Mouse (Mus musculus) left cerebral cortex, postnatal 10 days (tissue): Measurements from ENCODE around the gene Adtrp. TPM values are rescaled to one million over a fixed set of nuclear protein-coding genes. Genes with fewer than 3 reads are reported as not detected.

Experiments used
- DNase-seq, 2 experiments: peaks; one replicate each; pipeline ENCODE4 v3.0.0; 2021 to 2022; ENCODE audit warnings: low spot score in 2 of 2, mixed read lengths in 1 of 2; ENCODE audit errors: extremely low spot score in 1 of 2
- intact Hi-C: fragments of 180-260 bp; cut with DNase I; formaldehyde crosslinking; loops from one replicate; pipeline ENCODE4 v1.15.1; 2025
- total RNA-seq, 2 experiments: library from RNA; stranded (reverse); gene quantifications; 2 replicates each; pipeline ENCODE4 v1.2.3; 2021

Gene Adtrp
- under 1 TPM; 0.56 to 0.59 TPM for total RNA-seq

DNA sequence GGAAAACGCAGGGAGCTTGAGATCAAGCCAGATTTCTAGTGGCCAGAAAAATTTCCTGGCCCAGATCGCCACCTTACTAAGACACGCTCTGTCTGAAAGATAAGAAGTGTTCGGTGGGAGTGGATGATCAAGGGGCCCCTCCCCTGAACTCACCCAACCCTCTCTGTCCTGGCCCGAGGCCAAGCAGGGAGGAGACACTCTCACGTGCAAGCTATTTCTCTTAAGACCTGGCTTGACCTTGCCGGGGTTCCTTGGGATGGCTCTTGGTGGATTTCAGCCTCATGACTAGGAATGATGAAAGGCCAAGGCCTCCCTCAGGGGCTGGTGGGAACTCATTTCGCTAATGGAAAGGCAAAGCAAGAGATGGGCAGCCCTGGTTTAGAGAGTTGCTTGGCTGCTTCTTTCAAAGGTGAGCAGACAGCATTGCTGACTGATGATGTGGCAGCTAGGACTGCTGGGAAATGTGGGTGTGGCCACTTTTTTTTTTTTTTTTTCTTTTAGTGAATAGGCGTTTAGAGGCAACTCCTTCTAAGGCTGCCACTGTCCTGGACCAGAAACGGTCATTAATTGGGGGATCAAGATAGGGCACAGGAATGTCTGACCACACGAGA is at the start of gene Adtrp:
Gene Adtrp (minus strand): TSS at position 169 of the 611 bp plus-strand sequence.
- DNase-seq, result peak in 1 of 2 experiments; percentile 38
- intact Hi-C loops, result no loop called here

- DNase-seq, result no peak
- intact Hi-C loops, result no loop called here
Measured at GRCm38 (mm10) chr13:41892016-41892415, 44.5 kb upstream of the Adtrp start.

GRCm38 (mm10) chr13:41890618-41891017 is 43.1 kb upstream of the Adtrp start:
- intact Hi-C loops, result no loop called here
- DNase-seq, result no peak

- intact Hi-C loops, result no loop called here
Measured at GRCm38 (mm10) chr13:41890111-41890600, 42.7 kb upstream of the Adtrp start.

GRCm38 (mm10) chr13:41888644-41889043 is 41.2 kb upstream of the Adtrp start:
- DNase-seq, result no peak

More at GRCm38 (mm10) chr13:41890111-41890600, 42.7 kb upstream of the Adtrp start:
- DNase-seq, result no peak

GRCm38 (mm10) chr13:41886120-41886519 is 38.6 kb upstream of the Adtrp start:
- intact Hi-C loops, result no loop called here
- no peak for DNase-seq

More at GRCm38 (mm10) chr13:41888644-41889043, 41.2 kb upstream of the Adtrp start:
- intact Hi-C loops, result no loop called here

DNA sequence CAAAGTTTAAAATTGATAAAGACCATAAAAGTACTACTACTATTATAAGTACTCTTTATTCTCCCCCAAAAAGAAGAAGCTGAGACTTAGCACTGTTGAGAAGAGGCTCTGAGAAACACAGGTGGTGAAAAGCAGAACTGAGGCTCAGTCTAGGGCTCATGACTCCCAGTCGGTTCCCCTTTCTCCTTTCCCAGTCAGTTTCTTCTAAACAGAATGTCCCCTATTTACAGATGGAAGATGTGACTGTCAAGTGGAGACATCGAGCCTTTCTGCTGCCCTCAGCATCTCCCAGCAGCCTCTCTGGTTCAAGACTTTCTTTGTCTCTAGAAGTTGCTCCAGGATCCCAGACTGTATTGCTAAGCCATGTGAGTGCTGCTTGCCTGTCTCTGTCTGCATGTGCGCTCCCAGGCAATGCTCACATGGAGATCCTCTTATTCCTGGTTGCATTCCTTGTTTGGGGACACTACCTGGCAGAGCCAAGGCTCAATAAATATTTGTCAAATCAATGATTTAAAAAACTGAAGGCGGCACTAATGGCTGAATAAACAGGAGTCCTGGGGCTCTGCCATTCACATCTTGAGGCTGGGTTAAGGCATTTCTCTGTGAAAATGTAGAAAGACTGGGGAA is 36.3 kb upstream of the Adtrp start:
- DNase-seq, result no peak
- intact Hi-C loops, result no loop called here

DNA sequence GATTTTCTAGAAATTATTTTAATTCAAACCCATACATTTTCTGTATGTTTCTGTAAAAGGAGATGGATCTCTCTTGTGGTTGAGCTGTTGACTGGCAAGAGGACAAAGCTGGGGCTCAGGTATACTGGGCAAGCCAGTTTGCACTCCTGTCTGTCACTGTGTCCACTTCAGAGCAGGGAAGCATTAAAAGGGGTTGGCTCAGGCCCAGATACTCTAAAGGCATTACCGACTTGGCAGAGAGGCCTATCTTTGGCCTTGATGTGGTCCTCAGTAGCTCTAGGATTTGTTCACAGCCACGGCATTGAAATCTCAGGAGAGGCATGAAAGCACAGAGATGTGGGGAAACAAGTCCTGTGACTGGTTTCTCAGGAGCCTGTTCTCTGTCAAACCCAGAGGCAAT is 33.7 kb upstream of the Adtrp start:
- intact Hi-C loops, result no loop called here
- DNase-seq, result no peak

DNA sequence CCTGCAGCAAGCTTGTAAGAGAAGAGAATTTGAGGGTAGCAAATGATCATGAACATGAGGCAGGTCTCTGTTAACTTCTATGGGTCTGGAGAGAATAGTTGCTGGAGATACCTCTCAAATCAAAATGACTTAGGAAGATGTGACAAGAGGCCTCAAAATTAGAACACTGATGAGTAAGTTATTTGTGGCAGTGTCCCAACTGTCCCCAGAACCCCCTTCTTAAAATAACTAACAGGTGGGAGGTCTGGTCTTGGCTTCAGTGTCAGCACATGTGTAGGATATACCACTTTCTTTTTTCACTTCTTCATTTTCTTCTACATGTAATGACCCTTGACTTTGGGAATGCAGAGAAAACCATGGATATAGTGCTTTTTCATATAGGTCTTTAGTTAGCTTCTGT is 33.0 kb upstream of the Adtrp start:
- no peak for DNase-seq
- intact Hi-C loops, result no loop called here

DNA sequence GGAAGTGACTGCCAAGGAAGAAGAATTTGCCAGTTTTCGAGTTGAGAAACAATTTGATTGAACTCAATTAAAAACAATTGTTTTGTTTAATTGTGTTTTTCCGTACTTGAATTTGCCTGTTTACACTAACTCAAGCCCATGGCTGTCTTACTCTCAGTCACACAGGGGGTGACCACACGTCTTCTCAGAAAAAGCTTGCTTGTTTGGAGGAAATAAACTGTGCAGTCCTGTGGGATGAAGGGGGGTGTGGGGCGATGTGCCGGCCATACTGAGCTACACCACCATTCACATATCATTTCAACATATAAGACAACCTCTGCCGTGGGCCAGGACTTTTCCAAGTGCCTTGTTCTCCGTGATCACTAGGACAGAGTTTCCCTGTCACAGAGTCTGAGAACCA is 25.2 kb upstream of the Adtrp start:
- DNase-seq, result no peak
- intact Hi-C loops, result no loop called here

DNA sequence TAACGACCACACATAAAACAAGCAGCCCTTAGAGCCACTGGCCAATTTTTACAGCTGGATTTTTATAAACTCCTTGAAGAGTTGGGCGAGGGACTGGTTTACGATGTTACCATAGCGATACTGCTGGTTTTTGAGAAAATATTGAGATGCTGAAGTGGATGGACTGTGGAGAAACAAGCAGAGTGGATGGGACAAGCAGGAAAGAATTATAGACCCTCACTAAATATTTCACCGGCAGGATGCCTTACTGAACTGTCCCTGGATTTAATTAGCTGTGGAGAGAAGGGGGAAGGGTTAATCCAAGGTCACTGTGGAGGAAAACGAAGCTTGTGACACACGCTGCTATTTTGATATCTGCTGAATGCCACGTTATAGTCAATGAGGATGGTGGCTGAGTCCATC is 24.7 kb upstream of the Adtrp start:
- no peak for DNase-seq
- intact Hi-C loops, result no loop called here

DNA sequence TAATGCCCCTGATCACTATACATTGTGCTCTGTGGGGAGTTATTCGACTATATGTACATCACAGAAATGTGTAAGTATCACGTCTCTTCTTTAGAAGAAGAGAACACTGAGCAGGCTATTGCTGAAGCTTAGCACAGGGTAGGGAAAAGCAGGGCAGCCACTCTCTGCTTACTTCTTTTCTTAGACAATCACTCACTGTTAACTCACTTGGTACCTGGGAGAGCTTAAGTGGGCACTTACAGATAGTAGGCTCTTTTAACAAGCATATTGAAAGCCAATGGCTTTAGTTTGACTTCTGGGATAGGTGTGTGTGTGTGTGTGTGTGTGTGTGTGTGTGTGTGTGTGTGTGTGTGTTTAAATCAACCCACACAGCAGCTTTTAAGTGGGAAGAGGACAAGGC is 20.0 kb upstream of the Adtrp start:
- intact Hi-C loops, result no loop called here
- no peak for DNase-seq

DNA sequence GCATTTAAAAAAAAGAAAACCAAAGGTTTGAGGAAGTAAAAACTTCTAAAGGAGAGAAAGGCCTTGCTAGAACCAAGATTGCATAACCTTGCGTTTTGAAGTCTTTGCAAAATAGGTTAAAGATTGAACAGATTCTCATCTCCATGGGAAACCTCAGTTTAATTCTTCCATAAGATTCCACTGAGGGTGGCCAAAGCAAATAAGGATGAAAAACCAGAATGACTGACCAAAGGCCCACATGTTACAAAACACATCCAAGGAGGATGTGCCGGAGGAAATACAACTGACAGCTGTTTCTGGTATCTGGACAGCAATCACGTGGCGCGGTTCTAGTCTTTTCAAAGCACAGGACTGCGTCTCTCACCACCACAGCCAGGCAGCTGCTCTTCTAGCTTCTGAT is 18.1 kb upstream of the Adtrp start:
- DNase-seq, result peak in 1 of 2 experiments; percentile 46
- intact Hi-C loops, result no loop called here

GRCm38 (mm10) chr13:41865071-41865470 is 17.6 kb upstream of the Adtrp start:
- DNase-seq, result peak in 1 of 2 experiments; percentile 36
- intact Hi-C loops, result no loop called here

GRCm38 (mm10) chr13:41860603-41861405 is 13.3 kb upstream of the Adtrp start:
- no peak for DNase-seq
- intact Hi-C loops, result no loop called here

DNA sequence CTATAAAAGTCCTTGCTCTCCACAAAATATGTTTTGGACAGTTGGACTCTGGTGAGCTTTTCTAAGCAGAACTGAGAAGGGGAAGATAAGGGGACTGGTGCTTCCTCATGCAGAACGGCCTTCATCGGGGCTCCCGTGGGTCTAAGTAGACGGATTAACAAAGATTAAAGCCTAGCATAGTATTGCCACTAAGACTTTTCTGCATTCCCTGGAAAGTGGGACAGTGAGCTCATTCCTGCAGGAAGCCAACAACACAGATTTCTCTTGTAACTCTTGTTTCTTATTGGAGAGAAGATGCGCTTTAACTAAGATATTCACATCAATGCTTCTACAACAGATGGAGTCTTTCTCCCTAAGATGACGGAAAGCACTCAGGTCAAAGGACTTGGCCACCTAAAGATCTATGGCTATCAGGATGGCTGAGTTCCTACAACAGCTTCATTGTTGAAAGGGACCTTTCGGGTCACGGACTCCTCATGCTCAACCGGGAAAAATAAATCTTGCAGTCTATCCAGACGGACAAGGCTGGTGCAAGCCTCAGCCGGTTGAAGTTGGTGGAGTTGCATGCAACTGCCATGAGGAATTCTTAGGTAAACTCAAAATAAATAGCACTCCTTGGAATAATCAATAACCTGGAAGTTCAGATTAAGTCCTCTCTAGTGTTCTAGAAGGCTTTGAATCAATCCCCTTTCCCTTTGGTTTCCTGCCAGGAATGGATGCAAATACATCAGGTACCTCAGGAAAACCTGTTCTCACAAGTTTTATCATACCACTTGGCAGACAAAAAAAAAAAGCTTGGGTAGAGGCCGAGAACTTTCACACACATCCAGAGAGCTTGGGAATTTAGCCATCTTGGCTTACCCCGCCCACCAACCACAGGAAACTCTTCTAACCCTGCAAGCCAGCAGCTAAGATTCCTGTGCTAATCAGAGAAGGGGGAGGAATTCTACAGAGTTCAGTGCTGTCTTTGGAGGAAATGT is 8.0 kb upstream of the Adtrp start:
- intact Hi-C loops, result no loop called here
- peak in 1 of 2 experiments; percentile 22 for DNase-seq

- DNase-seq, result no peak
- intact Hi-C loops, result no loop called here
Measured at GRCm38 (mm10) chr13:41850727-41851378, 3.4 kb upstream of the Adtrp start.

DNA sequence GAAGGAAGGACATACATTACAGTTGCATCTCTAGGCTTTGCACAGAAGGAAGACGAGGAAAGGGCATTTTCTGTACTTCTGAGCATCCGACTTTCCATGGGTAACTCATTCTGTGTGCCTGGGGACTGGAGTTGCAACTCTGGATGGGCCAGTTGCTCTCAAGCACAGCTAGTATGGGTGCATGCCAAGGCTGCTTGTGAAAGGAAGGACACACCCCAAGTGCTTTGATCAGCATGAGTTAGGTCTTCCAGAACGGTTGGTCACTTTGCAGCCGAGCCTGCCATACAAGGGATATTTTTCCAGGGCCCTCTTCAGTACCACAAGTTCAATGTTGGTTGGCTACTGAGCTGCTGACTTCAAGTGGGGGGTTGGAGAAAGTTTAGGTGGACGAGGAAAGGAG is 968 bp downstream of the Adtrp start:
- DNase-seq, result peak in 1 of 2 experiments; percentile 45
- intact Hi-C loops, result no loop called here
